Mouse (Mus musculus) midbrain, embryonic 14.5 days (tissue): Measurements from ENCODE around the gene Smurf1. TPM values are rescaled to one million over a fixed set of nuclear protein-coding genes. Genes with fewer than 3 reads are reported as not detected.

ENCODE experiments used
- ATAC-seq: fragments of 200-750 bp; cut with Nextera tagmentation; 2 replicates; pipeline ENCODE4 v1.8.0; 2017; ENCODE audit warnings: moderate number of reproducible peaks, moderate library complexity; ENCODE audit not compliant: low FRiP score, low TSS enrichment
- DNase-seq: peaks from one replicate; pipeline ENCODE4 v3.0.0-alpha.2; 2015
- H3K27ac ChIP-seq: fragments of 300-500 bp; sonication (generic); replicated peaks from 2 replicates; pipeline ENCODE4 v1.5.1; 2014; ENCODE audit warnings: mild to moderate bottlenecking, low read depth, low read length, moderate library complexity
- H3K27me3 ChIP-seq: fragments of 300-500 bp; sonication (generic); 2 replicates; pipeline ENCODE4 v1.6.1; 2014; ENCODE audit warnings: low read length, control low read depth, mixed read lengths; ENCODE audit not compliant: control insufficient read depth, insufficient read depth
- H3K36me3 ChIP-seq: fragments of 300-500 bp; sonication (generic); 2 replicates; pipeline ENCODE4 v1.6.1; 2014; ENCODE audit warnings: low read length, control low read depth; ENCODE audit not compliant: control insufficient read depth, insufficient read depth
- H3K4me1 ChIP-seq: fragments of 300-500 bp; sonication (generic); 2 replicates; pipeline ENCODE4 v1.6.1; 2014; ENCODE audit warnings: mild to moderate bottlenecking, antibody characterized with exemption, low read length, control low read depth; ENCODE audit not compliant: control insufficient read depth, insufficient read depth
- H3K4me2 ChIP-seq: fragments of 300-500 bp; sonication (generic); 2 replicates; pipeline ENCODE4 v1.6.1; 2014; ENCODE audit warnings: mild to moderate bottlenecking, low read length, moderate library complexity
- H3K4me3 ChIP-seq: fragments of 300-500 bp; sonication (generic); replicated peaks from 2 replicates; pipeline ENCODE4 v1.5.1; 2014; ENCODE audit warnings: low read depth, low read length
- H3K9ac ChIP-seq: fragments of 300-500 bp; sonication (generic); replicated peaks from 2 replicates; pipeline ENCODE4 v1.6.1; 2014; ENCODE audit warnings: mild to moderate bottlenecking, low read length, moderate library complexity
- H3K9me3 ChIP-seq: fragments of 300-500 bp; sonication (generic); 2 replicates; pipeline ENCODE4 v1.6.1; 2016; ENCODE audit warnings: low read length, control low read depth, mixed read lengths; ENCODE audit not compliant: control insufficient read depth
- WGBS: fragments of 180-500 bp; shearing (Covaris S2); extraction: QIAGEN DNeasy Blood & Tissue Kit; methylation state at CpG from one replicate; pipeline ENCODE4 v1.1.7; 2014; 5-methylcytosine and 5-hydroxymethylcytosine counted together
- polyA plus RNA-seq: library from polyadenylated mRNA; unstranded; fragments of >200 nt; fragmentation: Nextera tagmentation; extraction: Ambion mirVana; gene quantifications from 2 replicates; pipeline ENCODE4 v1.2.1, GENCODE M21; 2014

The Smurf1 gene
- polyA plus RNA-seq, 1 experiment from 2014 or later: 44.9 TPM

- H3K36me3 ChIP-seq: no peaks in the 10 kb centered on the region
- peak overlapping the region; percentile 89; the same call in 1 of the 2 replicates for H3K27ac ChIP-seq
- DNase-seq (no peak), ATAC-seq (peak; percentile 53)
- H3K4me2 ChIP-seq: peak overlapping the region; percentile 71
- H3K4me1 ChIP-seq: peaks cover 23% of the 10 kb centered on the region
- no peaks in the 10 kb centered on the region for H3K9me3 ChIP-seq
- no peak overlapping the region for H3K9ac ChIP-seq
- no peaks in the 10 kb centered on the region for H3K27me3 ChIP-seq
- WGBS: 25% methylated on average over 8 of the region's 8 CpGs
- H3K4me3 ChIP-seq: peak overlapping the region; percentile 91
Measured at GRCm38 (mm10) chr5:144964465-144964864, 1.2 kb downstream of the Smurf1 start.

- no peak for ATAC-seq
- Histone ChIP-seq H3K27me3 (no peaks in the 10 kb centered on the region), H3K27ac (peak overlapping the region; percentile 14), H3K9me3 (no peaks in the 10 kb centered on the region), H3K36me3 (no peaks in the 10 kb centered on the region), H3K4me3 (peak overlapping the region; percentile 91), H3K4me2 (peak overlapping the region; percentile 71), H3K9ac (peak overlapping the region; percentile 16; the same call in 1 of the 2 replicates), H3K4me1 (peaks cover 23% of the 10 kb centered on the region)
- WGBS: 7% methylated on average over 13 of the region's 13 CpGs
- DNase-seq: peak; percentile 62
Measured at GRCm38 (mm10) chr5:144963817-144964261, 1.8 kb downstream of the Smurf1 start.

GRCm38 (mm10) chr5:144963401-144963800 is 2.2 kb downstream of the Smurf1 start:
- no peaks in the 10 kb centered on the region for H3K36me3 ChIP-seq
- peak overlapping the region; percentile 71 for H3K4me2 ChIP-seq
- peak; percentile 12 for DNase-seq
- H3K27ac ChIP-seq: peak overlapping the region; percentile 14
- WGBS: 59% methylated on average over 3 of the region's 3 CpGs
- no peaks in the 10 kb centered on the region for H3K27me3 ChIP-seq
- H3K4me1 ChIP-seq: peaks cover 23% of the 10 kb centered on the region
- H3K4me3 ChIP-seq: peak overlapping the region; percentile 91
- peak overlapping the region; percentile 16; the same call in 1 of the 2 replicates for H3K9ac ChIP-seq
- ATAC-seq: no peak
- no peaks in the 10 kb centered on the region for H3K9me3 ChIP-seq

GRCm38 (mm10) chr5:144958271-144958670 is 7.4 kb downstream of the Smurf1 start:
- Histone ChIP-seq H3K4me3 (no peak overlapping the region), H3K36me3 (no peaks in the 10 kb centered on the region), H3K4me2 (no peak overlapping the region), H3K27ac (no peak overlapping the region), H3K4me1 (peaks cover 6% of the 10 kb centered on the region; the same call in 1 of the 2 replicates), H3K27me3 (no peaks in the 10 kb centered on the region), H3K9me3 (no peaks in the 10 kb centered on the region), H3K9ac (no peak overlapping the region)
- ATAC-seq (no peak), DNase-seq (no peak)
- 88% methylated on average over 9 of the region's 9 CpGs for WGBS

- H3K27me3 ChIP-seq: no peaks in the 10 kb centered on the region
- H3K9me3 ChIP-seq: no peaks in the 10 kb centered on the region
- no peak overlapping the region for H3K4me2 ChIP-seq
- no peaks in the 10 kb centered on the region for H3K36me3 ChIP-seq
- H3K27ac ChIP-seq: no peak overlapping the region
- no peaks in the 10 kb centered on the region for H3K4me1 ChIP-seq
- 91% methylated on average over 7 of the region's 7 CpGs for WGBS
- ATAC-seq (no peak), DNase-seq (no peak)
- no peak overlapping the region for H3K4me3 ChIP-seq
- no peak overlapping the region for H3K9ac ChIP-seq
Measured at GRCm38 (mm10) chr5:144954432-144954831, 11.2 kb downstream of the Smurf1 start.

GRCm38 (mm10) chr5:144952592-144952991 is 13.1 kb downstream of the Smurf1 start:
- Histone ChIP-seq H3K9ac (no peak overlapping the region), H3K9me3 (no peaks in the 10 kb centered on the region), H3K4me3 (no peak overlapping the region), H3K27me3 (no peaks in the 10 kb centered on the region), H3K27ac (no peak overlapping the region), H3K4me1 (no peaks in the 10 kb centered on the region), H3K36me3 (no peaks in the 10 kb centered on the region), H3K4me2 (no peak overlapping the region)
- WGBS: 73% methylated on average over 2 of the region's 2 CpGs
- DNase-seq (no peak), ATAC-seq (no peak)

- no peaks in the 10 kb centered on the region for H3K36me3 ChIP-seq
- H3K27ac ChIP-seq: no peak overlapping the region
- DNase-seq (no peak), ATAC-seq (no peak)
- H3K4me3 ChIP-seq: no peak overlapping the region
- H3K9me3 ChIP-seq: no peaks in the 10 kb centered on the region
- H3K27me3 ChIP-seq: no peaks in the 10 kb centered on the region
- no peak overlapping the region for H3K4me2 ChIP-seq
- no peaks in the 10 kb centered on the region for H3K4me1 ChIP-seq
- 93% methylated on average over 5 of the region's 5 CpGs for WGBS
- H3K9ac ChIP-seq: no peak overlapping the region
Measured at GRCm38 (mm10) chr5:144950428-144951051, 15.1 kb downstream of the Smurf1 start.

GRCm38 (mm10) chr5:144949856-144950255 is 15.8 kb downstream of the Smurf1 start:
- DNase-seq (no peak), ATAC-seq (no peak)
- H3K4me3 ChIP-seq: no peak overlapping the region

GRCm38 (mm10) chr5:144948422-144948821 is 17.2 kb downstream of the Smurf1 start:
- ATAC-seq (no peak), DNase-seq (no peak)
- H3K36me3 ChIP-seq: no peaks in the 10 kb centered on the region
- H3K4me3 ChIP-seq: no peak overlapping the region
- H3K9me3 ChIP-seq: no peaks in the 10 kb centered on the region
- 87% methylated on average over 11 of the region's 11 CpGs for WGBS
- H3K4me2 ChIP-seq: no peak overlapping the region
- no peaks in the 10 kb centered on the region for H3K27me3 ChIP-seq
- no peak overlapping the region for H3K9ac ChIP-seq
- no peak overlapping the region for H3K27ac ChIP-seq
- no peaks in the 10 kb centered on the region for H3K4me1 ChIP-seq

More at GRCm38 (mm10) chr5:144949856-144950255, 15.8 kb downstream of the Smurf1 start:
- no peaks in the 10 kb centered on the region for H3K27me3 ChIP-seq
- no peaks in the 10 kb centered on the region for H3K4me1 ChIP-seq
- no peaks in the 10 kb centered on the region for H3K36me3 ChIP-seq
- H3K9me3 ChIP-seq: no peaks in the 10 kb centered on the region
- 88% methylated on average over 4 of the region's 4 CpGs for WGBS
- no peak overlapping the region for H3K9ac ChIP-seq
- no peak overlapping the region for H3K27ac ChIP-seq
- H3K4me2 ChIP-seq: no peak overlapping the region
